Mouse (Mus musculus) cortical plate, adult 2 months (tissue): ENCODE results near the gene Tep1.

ENCODE experiments used
- CTCF ChIP-seq: fragments of 200-500 bp; IDR thresholded peaks from 2 replicates; pipeline ENCODE4 v1.5.1; 2011; ENCODE audit warnings: mild to moderate bottlenecking, control low read depth, low read length; ENCODE audit not compliant: insufficient read depth; ENCODE audit errors: extremely low read depth
- POLR2A ChIP-seq: fragments of 200-500 bp; IDR thresholded peaks from 2 replicates; pipeline ENCODE4 v1.6.1; 2011; ENCODE audit warnings: mild to moderate bottlenecking, low read length, control low read depth; ENCODE audit not compliant: insufficient read depth; ENCODE audit errors: extremely low read depth

GRCm38 (mm10) chr14:50795261-50795935, 75.0 kb downstream of the Tep1 start:
- TF ChIP-seq POLR2A = no peak
- no peak for TF ChIP-seq CTCF
